Mouse (Mus musculus): ENCODE measurements at regions not wholly inside any gene's neighbourhood (a gene's known extent, or its start where the extent isn't known, plus 50 kb on each side); places are given as distances from the start of the nearest gene placed in this dataset.

- no peak for DNase-seq (ENCODE audit: low spot score in 2 of 2)
Measured at GRCm38 (mm10) chr8:79515282-79515783, 116.0 kb upstream of the Smad1 start.

GRCm38 (mm10) chr8:79514655-79515278, 115.4 kb upstream of the Smad1 start:
- DNase-seq (ENCODE audit: low spot score in 2 of 2): no peak

GRCm38 (mm10) chr8:79508597-79508996, 109.3 kb upstream of the Smad1 start:
- DNase-seq (ENCODE audit: low spot score in 2 of 2): no peak

- DNase-seq (ENCODE audit: low spot score in 2 of 2): no peak
Measured at GRCm38 (mm10) chr8:79505381-79505780, 106.1 kb upstream of the Smad1 start.

- no peak for DNase-seq (ENCODE audit: low spot score in 2 of 2)
Measured at GRCm38 (mm10) chr8:79503906-79504305, 104.6 kb upstream of the Smad1 start.

- no peak for DNase-seq (ENCODE audit: low spot score in 2 of 2)
Measured at GRCm38 (mm10) chr8:79502062-79502461, 102.7 kb upstream of the Smad1 start.

- no peak for DNase-seq (ENCODE audit: low spot score in 2 of 2)
Measured at GRCm38 (mm10) chr8:79501238-79501637, 101.9 kb upstream of the Smad1 start.

GRCm38 (mm10) chr8:79499258-79499657, 99.9 kb upstream of the Smad1 start:
- DNase-seq (ENCODE audit: low spot score in 2 of 2): no peak

- no peak for DNase-seq (ENCODE audit: low spot score in 2 of 2)
Measured at GRCm38 (mm10) chr8:79498611-79499010, 99.3 kb upstream of the Smad1 start.

GRCm38 (mm10) chr8:79491156-79491698, 91.9 kb upstream of the Smad1 start:
- no peak for DNase-seq (ENCODE audit: low spot score in 2 of 2)

GRCm38 (mm10) chr8:79490739-79491138, 91.4 kb upstream of the Smad1 start:
- DNase-seq (ENCODE audit: low spot score in 2 of 2): no peak

GRCm38 (mm10) chr8:79488861-79489260, 89.5 kb upstream of the Smad1 start:
- DNase-seq (ENCODE audit: low spot score in 2 of 2): no peak

GRCm38 (mm10) chr8:79487597-79487996, 88.3 kb upstream of the Smad1 start:
- DNase-seq (ENCODE audit: low spot score in 2 of 2): no peak

- no peak for DNase-seq (ENCODE audit: low spot score in 2 of 2)
Measured at GRCm38 (mm10) chr8:79479326-79479725, 80.0 kb upstream of the Smad1 start.

- DNase-seq (ENCODE audit: low spot score in 2 of 2): no peak
Measured at GRCm38 (mm10) chr8:79476012-79476411, 76.7 kb upstream of the Smad1 start.

GRCm38 (mm10) chr8:79474679-79475078, 75.4 kb upstream of the Smad1 start:
- DNase-seq (ENCODE audit: low spot score in 2 of 2): no peak

- no peak for DNase-seq (ENCODE audit: low spot score in 2 of 2)
Measured at GRCm38 (mm10) chr8:79452101-79452500, 52.8 kb upstream of the Smad1 start.

GRCm38 (mm10) chr8:79449453-79449852, 50.1 kb upstream of the Smad1 start:
- no peak for DNase-seq (ENCODE audit: low spot score in 2 of 2)

Data from spleen, postnatal 4 days (tissue).